Mouse (Mus musculus): ENCODE measurements around the gene Hic1. TPM values are rescaled to one million over a fixed set of nuclear protein-coding genes. Genes with fewer than 3 reads are reported as not detected.

Hic1 gene
- total RNA-seq (2021): 10 to 100 TPM; 21.1 to 27.1 TPM
- long read RNA-seq, experiment 1, transcript Hic1-201 (2 exons, 3,497 nt): major isoform, 6 of 20 reads
- long read RNA-seq, experiment 1, transcript Hic1-202 (2 exons, 645 nt): minor isoform, 5 of 20 reads
- long read RNA-seq, experiment 1, partial matches to known transcripts: 0 of 20 reads
- long read RNA-seq, experiment 1, other reads (novel, unspliced or antisense): 9 of 20 reads
- long read RNA-seq, experiment 2, transcript Hic1-201 (2 exons, 3,497 nt): major isoform, 6 of 15 reads
- long read RNA-seq, experiment 2, partial matches to known transcripts: 0 of 15 reads
- long read RNA-seq, experiment 2, other reads (novel, unspliced or antisense): 8 of 15 reads

GRCm38 (mm10) chr11:75169405-75170080, at the start of gene Hic1:
TSS of gene Hic1 (minus strand) at chr11:75169519.
- no peak for DNase-seq

GRCm38 (mm10) chr11:75214081-75214950, 45.0 kb upstream of the Hic1 start:
- no peak for DNase-seq

- DNase-seq: peak; percentile 46
Observed at GRCm38 (mm10) chr11:75213372-75214080, 44.2 kb upstream of the Hic1 start.

GRCm38 (mm10) chr11:75212876-75213275, 43.6 kb upstream of the Hic1 start:
- DNase-seq: no peak

GRCm38 (mm10) chr11:75212031-75212667, 42.8 kb upstream of the Hic1 start:
- DNase-seq: peak; percentile 46

GRCm38 (mm10) chr11:75210755-75211154, 41.4 kb upstream of the Hic1 start:
- no peak for DNase-seq

- no peak for DNase-seq
Observed at GRCm38 (mm10) chr11:75210093-75210492, 40.8 kb upstream of the Hic1 start.

GRCm38 (mm10) chr11:75209363-75209762, 40.0 kb upstream of the Hic1 start:
- DNase-seq: no peak

- DNase-seq: no peak
Observed at GRCm38 (mm10) chr11:75206347-75206746, 37.0 kb upstream of the Hic1 start.

- no peak for DNase-seq
Observed at GRCm38 (mm10) chr11:75204472-75204871, 35.2 kb upstream of the Hic1 start.

- no peak for DNase-seq
Observed at GRCm38 (mm10) chr11:75203926-75204325, 34.6 kb upstream of the Hic1 start.

- no peak for DNase-seq
Observed at GRCm38 (mm10) chr11:75201721-75202120, 32.4 kb upstream of the Hic1 start.

- no peak for DNase-seq
Observed at GRCm38 (mm10) chr11:75200935-75201334, 31.6 kb upstream of the Hic1 start.

GRCm38 (mm10) chr11:75199951-75200350, 30.6 kb upstream of the Hic1 start:
- DNase-seq: no peak

- DNase-seq: no peak
Observed at GRCm38 (mm10) chr11:75198792-75199191, 29.5 kb upstream of the Hic1 start.

- no peak for DNase-seq
Observed at GRCm38 (mm10) chr11:75197956-75198355, 28.6 kb upstream of the Hic1 start.

GRCm38 (mm10) chr11:75196131-75196530, 26.8 kb upstream of the Hic1 start:
- DNase-seq: no peak

GRCm38 (mm10) chr11:75194850-75195461, 25.6 kb upstream of the Hic1 start:
- DNase-seq: peak; percentile 46

GRCm38 (mm10) chr11:75194121-75194849, 25.0 kb upstream of the Hic1 start:
- peak; percentile 44 for DNase-seq

All from gastrocnemius, postnatal 10 days (tissue).